Mouse (Mus musculus): Measurements from ENCODE around the gene Plekha6. TPM values are rescaled to one million over a fixed set of nuclear protein-coding genes. Genes with fewer than 3 reads are reported as not detected.

The Plekha6 gene
- polyA plus RNA-seq, 2 experiments: 0.81 to 2.1 TPM

DNA sequence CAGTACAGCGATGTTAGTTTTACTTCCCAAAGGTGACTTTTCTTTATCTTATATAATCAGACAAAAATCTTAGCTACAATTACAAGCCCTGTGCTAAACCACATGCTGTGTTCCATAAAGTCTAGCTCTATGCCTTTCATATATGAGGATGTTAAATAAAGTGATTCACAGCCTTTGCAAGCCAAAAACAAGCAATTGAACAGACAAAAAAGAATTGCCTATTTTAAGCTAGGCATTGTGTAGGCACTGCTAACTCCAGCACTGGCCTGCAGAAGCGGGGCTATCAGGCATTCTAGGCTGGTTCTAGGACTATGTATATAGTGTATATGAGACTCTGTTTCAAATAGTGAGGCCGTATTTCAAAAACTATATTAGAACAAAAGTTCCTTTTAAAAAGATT lies 11.8 kb upstream of the Plekha6 start:
- ATAC-seq (ENCODE audit: insufficient read depth) (no peak), DNase-seq (ENCODE audit: low read depth in 3 of 3, low spot score in 3 of 3) (no peak)
- no peaks in the 10 kb centered on the region for H3K27me3 ChIP-seq (ENCODE audit: control insufficient read depth, insufficient read depth, low read length)
- no peak for TF ChIP-seq EP300 (IDR thresholded peaks at IDR 0.05; ENCODE audit: low read depth)
- no peak for TF ChIP-seq CTCF (IDR thresholded peaks at IDR 0.05; ENCODE audit: low read depth)
- H3K27ac ChIP-seq: no peak overlapping the region
- H3K36me3 ChIP-seq (replicated peaks; ENCODE audit: control insufficient read depth, insufficient read depth, low read depth): no peaks in the 10 kb centered on the region
- WGBS (ENCODE audit: insufficient replicate concordance): 80% methylated on average over 3 of the region's 3 CpGs
- no peak overlapping the region for H3K4me2 ChIP-seq (ENCODE audit: low read depth)
- no peak overlapping the region for H3K4me3 ChIP-seq (ENCODE audit: insufficient read depth in 1 of 2, low read depth in 2 of 2, low read length in 2 of 2)
- no peak overlapping the region for H3K9ac ChIP-seq (replicated peaks)
- no peaks in the 10 kb centered on the region for H3K4me1 ChIP-seq (replicated peaks; ENCODE audit: control insufficient read depth in 2 of 2, insufficient read depth in 2 of 2, low read length in 1 of 2)
- no peaks in the 10 kb centered on the region for H3K9me3 ChIP-seq (ENCODE audit: control insufficient read depth, low read length)

DNA sequence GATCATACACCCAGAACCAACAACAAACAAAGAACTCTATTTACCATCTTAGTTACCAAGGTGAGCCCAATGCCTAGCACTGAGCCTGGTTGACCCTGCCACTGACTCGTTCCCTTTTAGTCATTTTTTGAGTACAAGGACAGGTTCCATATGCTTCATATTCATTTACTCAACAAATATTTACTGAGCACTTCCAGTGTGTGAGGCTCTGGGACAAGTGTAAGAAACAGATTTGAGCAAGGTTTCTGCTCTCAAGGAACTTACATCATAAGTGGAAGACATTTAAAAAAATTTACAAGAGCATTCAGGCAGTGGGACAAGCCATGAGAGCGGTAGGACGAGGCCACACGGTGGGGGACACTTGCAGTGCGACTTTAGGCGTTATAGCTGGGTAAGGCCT lies 8.7 kb upstream of the Plekha6 start:
- no peak for TF ChIP-seq EP300 (IDR thresholded peaks at IDR 0.05; ENCODE audit: low read depth)
- TF ChIP-seq CTCF (IDR thresholded peaks at IDR 0.05; ENCODE audit: low read depth): no peak
- no peak overlapping the region for H3K4me2 ChIP-seq (ENCODE audit: low read depth)
- peaks cover 4% of the 10 kb centered on the region; the same call in 1 of the 2 replicates for H3K27me3 ChIP-seq (ENCODE audit: control insufficient read depth, insufficient read depth, low read length)
- no peaks in the 10 kb centered on the region for H3K4me1 ChIP-seq (replicated peaks; ENCODE audit: control insufficient read depth in 2 of 2, insufficient read depth in 2 of 2, low read length in 1 of 2)
- ATAC-seq (ENCODE audit: insufficient read depth) (no peak), DNase-seq (ENCODE audit: low read depth in 3 of 3, low spot score in 3 of 3) (no peak)
- no peak overlapping the region for H3K9ac ChIP-seq (replicated peaks)
- no peak overlapping the region for H3K27ac ChIP-seq
- H3K4me3 ChIP-seq (ENCODE audit: insufficient read depth in 1 of 2, low read depth in 2 of 2, low read length in 2 of 2): no peak overlapping the region
- no peaks in the 10 kb centered on the region for H3K36me3 ChIP-seq (replicated peaks; ENCODE audit: control insufficient read depth, insufficient read depth, low read depth)
- no peaks in the 10 kb centered on the region for H3K9me3 ChIP-seq (ENCODE audit: control insufficient read depth, low read length)
- WGBS (ENCODE audit: insufficient replicate concordance): 68% methylated on average over 6 of the region's 6 CpGs

DNA sequence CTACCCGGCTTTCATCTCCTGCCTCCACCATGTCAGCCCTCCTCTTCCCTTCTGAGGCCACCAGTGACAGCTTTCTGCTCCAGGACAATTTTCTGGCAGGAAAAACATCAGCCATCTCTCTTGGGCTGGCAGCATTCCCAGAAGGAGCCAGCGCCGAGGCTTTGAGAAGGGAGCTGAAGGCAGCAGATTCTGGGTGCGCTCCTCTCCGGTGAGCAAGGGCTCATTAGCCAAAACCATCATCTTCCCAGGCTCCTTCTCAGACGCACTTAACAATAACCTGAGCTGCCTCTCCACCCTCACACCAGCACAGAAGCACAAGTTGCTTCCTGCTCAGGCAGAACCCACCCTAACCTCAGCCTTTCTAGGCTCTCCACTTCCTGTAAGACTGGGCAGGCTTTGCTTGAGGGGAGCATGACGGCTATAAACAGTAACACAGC lies 4.9 kb upstream of the Plekha6 start:
- no peaks in the 10 kb centered on the region for H3K4me1 ChIP-seq (replicated peaks; ENCODE audit: control insufficient read depth in 2 of 2, insufficient read depth in 2 of 2, low read length in 1 of 2)
- H3K9ac ChIP-seq (replicated peaks): no peak overlapping the region
- no peak overlapping the region for H3K4me2 ChIP-seq (ENCODE audit: low read depth)
- peaks cover 27% of the 10 kb centered on the region for H3K27me3 ChIP-seq (ENCODE audit: control insufficient read depth, insufficient read depth, low read length)
- no peak for TF ChIP-seq EP300 (IDR thresholded peaks at IDR 0.05; ENCODE audit: low read depth)
- TF ChIP-seq CTCF (IDR thresholded peaks at IDR 0.05; ENCODE audit: low read depth): no peak
- ATAC-seq (ENCODE audit: insufficient read depth): no peak
- H3K36me3 ChIP-seq (replicated peaks; ENCODE audit: control insufficient read depth, insufficient read depth, low read depth): no peaks in the 10 kb centered on the region
- H3K27ac ChIP-seq: no peak overlapping the region
- no peak for DNase-seq (ENCODE audit: low read depth in 3 of 3, low spot score in 3 of 3)
- 18% methylated on average over 7 of the region's 7 CpGs for WGBS (ENCODE audit: insufficient replicate concordance)
- no peak overlapping the region for H3K4me3 ChIP-seq (ENCODE audit: insufficient read depth in 1 of 2, low read depth in 2 of 2, low read length in 2 of 2)
- no peaks in the 10 kb centered on the region for H3K9me3 ChIP-seq (ENCODE audit: control insufficient read depth, low read length)

DNA sequence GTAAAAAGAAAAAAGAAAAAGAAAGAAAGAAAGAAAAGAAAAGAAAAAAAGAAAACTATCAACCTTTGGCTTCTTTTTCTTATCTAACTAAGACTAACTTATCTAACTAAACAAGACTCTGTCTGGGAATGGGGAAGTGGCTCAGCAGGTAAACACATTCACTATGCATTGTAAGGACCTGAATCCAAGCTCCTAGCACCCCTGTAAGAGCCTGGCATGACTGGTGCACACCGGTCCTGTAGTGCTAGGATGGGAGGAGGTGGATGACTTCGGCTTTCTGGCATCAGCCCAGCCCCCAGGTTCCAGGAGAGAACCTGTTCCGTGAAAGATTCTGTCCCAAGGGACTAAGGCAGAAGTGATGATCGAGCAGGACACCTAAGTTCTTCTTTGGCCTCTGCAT lies 2.5 kb upstream of the Plekha6 start:
- no peaks in the 10 kb centered on the region for H3K9me3 ChIP-seq (ENCODE audit: control insufficient read depth, low read length)
- 53% methylated on average over 4 of the region's 4 CpGs for WGBS (ENCODE audit: insufficient replicate concordance)
- no peak overlapping the region for H3K4me2 ChIP-seq (ENCODE audit: low read depth)
- H3K4me3 ChIP-seq (ENCODE audit: insufficient read depth in 1 of 2, low read depth in 2 of 2, low read length in 2 of 2): no peak overlapping the region
- H3K36me3 ChIP-seq (replicated peaks; ENCODE audit: control insufficient read depth, insufficient read depth, low read depth): no peaks in the 10 kb centered on the region
- H3K9ac ChIP-seq (replicated peaks): no peak overlapping the region
- ATAC-seq (ENCODE audit: insufficient read depth): no peak
- H3K27me3 ChIP-seq (ENCODE audit: control insufficient read depth, insufficient read depth, low read length): peaks cover 45% of the 10 kb centered on the region
- DNase-seq (ENCODE audit: low read depth in 3 of 3, low spot score in 3 of 3): no peak
- TF ChIP-seq EP300 (IDR thresholded peaks at IDR 0.05; ENCODE audit: low read depth) (no peak), CTCF (IDR thresholded peaks at IDR 0.05; ENCODE audit: low read depth) (no peak)
- H3K4me1 ChIP-seq (replicated peaks; ENCODE audit: control insufficient read depth in 2 of 2, insufficient read depth in 2 of 2, low read length in 1 of 2): no peaks in the 10 kb centered on the region
- H3K27ac ChIP-seq: no peak overlapping the region

DNA sequence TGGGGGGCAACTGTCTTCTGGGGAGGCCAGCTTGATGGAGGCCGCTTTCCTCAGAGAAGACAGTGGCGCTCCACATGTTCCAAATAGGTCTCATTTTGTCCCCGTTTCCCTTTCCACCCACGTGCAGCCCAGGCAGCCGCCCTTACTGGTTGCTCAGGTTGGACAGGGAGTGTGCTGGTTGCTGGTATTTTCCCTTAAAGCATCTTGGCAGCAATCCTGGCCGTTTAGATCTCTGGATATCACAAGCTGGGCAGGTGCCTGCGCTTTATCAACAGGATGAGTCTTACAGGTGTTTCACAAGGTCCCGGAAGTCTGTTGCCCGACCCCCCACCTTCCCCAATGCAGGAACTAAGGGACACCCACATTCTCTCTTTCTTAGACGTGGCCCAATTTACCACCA lies 2.0 kb upstream of the Plekha6 start:
- Histone ChIP-seq H3K4me1 (replicated peaks; ENCODE audit: control insufficient read depth in 2 of 2, insufficient read depth in 2 of 2, low read length in 1 of 2) (no peaks in the 10 kb centered on the region), H3K4me2 (ENCODE audit: low read depth) (no peak overlapping the region), H3K9me3 (ENCODE audit: control insufficient read depth, low read length) (no peaks in the 10 kb centered on the region), H3K27me3 (ENCODE audit: control insufficient read depth, insufficient read depth, low read length) (peaks cover 48% of the 10 kb centered on the region), H3K36me3 (replicated peaks; ENCODE audit: control insufficient read depth, insufficient read depth, low read depth) (no peaks in the 10 kb centered on the region), H3K4me3 (ENCODE audit: insufficient read depth in 1 of 2, low read depth in 2 of 2, low read length in 2 of 2) (no peak overlapping the region), H3K9ac (replicated peaks) (no peak overlapping the region), H3K27ac (no peak overlapping the region)
- no peak for DNase-seq (ENCODE audit: low read depth in 3 of 3, low spot score in 3 of 3)
- WGBS (ENCODE audit: insufficient replicate concordance): 51% methylated on average over 10 of the region's 10 CpGs
- no peak for ATAC-seq (ENCODE audit: insufficient read depth)
- TF ChIP-seq EP300 (IDR thresholded peaks at IDR 0.05; ENCODE audit: low read depth) (no peak), CTCF (IDR thresholded peaks at IDR 0.05; ENCODE audit: low read depth) (no peak)
